Mouse (Mus musculus): ENCODE data around the gene Ptpro. TPM values are rescaled to one million over a fixed set of nuclear protein-coding genes. Genes with fewer than 3 reads are reported as not detected.

The Ptpro gene
- polyA plus RNA-seq, 1 experiment from 2014 or later = 2.3 TPM

DNA sequence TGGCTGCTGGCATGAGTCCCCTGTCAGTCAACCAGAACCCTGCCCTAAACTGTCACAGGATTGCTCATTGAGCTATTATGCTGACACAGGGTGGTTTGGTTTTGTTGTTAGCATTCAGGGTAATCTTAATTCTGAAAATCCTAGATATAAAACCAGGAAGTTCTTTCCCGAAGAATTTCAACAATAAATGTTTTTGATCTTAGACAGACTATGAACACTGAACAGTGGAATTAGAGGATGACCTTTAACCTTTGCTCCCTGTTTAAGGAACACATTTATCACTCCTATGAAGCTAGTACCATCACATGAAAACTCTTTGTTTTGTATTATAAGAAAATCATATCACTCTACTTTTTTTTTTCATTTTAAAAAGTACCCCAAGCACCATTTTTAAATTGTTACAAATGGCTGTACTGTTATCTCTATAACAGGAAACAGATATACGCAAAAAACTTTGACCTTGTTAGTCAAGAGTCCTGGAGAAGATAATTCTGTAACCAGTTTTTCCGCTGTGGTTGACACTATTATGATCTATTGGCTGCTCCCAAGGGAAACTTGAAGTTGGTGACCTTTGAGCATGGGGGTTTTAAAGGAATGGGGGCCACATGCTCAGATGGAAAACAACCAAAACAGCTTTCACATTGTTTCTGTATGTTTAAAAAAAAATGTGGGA, 253.6 kb downstream of the Ptpro start:
- no peak for ATAC-seq (ENCODE audit: borderline replicate concordance, extremely low read depth, low FRiP score, low TSS enrichment)
- H3K4me2 ChIP-seq = no peak overlapping the region
- no peaks in the 10 kb centered on the region for H3K27me3 ChIP-seq
- H3K9ac ChIP-seq = no peak overlapping the region
- 0 out of 2 replicates have a peak, but pooled peaks cover 2% of the 10 kb centered on the region for H3K36me3 ChIP-seq
- WGBS = 54% methylated on average over 3 of the region's 3 CpGs
- H3K27ac ChIP-seq = no peak overlapping the region
- no peaks in the 10 kb centered on the region for H3K4me1 ChIP-seq
- H3K9me3 ChIP-seq = no peaks in the 10 kb centered on the region
- no peak overlapping the region for H3K4me3 ChIP-seq

DNA sequence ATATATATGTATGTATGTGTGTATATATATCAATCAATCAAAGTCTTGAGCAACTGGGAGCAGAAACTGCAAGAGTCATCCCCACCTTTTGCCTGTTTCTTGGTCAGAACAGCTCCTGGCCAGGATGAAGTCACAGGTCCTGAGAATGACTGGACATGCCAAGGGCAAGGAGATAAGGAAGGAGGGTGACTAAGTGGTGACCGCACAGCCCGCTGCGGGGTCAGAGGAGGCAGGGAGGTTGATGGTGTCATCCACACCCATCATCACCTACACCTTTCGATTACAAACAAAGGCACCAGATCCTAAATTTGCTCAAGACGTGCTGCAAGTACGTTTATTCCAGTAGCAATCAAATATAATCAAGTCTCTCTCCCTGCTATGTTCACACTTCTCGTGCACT, 254.4 kb downstream of the Ptpro start:
- WGBS = 81% methylated on average over 7 of the region's 7 CpGs
- Histone ChIP-seq H3K4me2 (no peak overlapping the region), H3K4me3 (no peak overlapping the region), H3K9me3 (no peaks in the 10 kb centered on the region), H3K36me3 (0 out of 2 replicates have a peak, but pooled peaks cover 2% of the 10 kb centered on the region), H3K9ac (no peak overlapping the region), H3K27me3 (no peaks in the 10 kb centered on the region), H3K27ac (no peak overlapping the region), H3K4me1 (no peaks in the 10 kb centered on the region)
- ATAC-seq (ENCODE audit: borderline replicate concordance, extremely low read depth, low FRiP score, low TSS enrichment) = no peak

DNA sequence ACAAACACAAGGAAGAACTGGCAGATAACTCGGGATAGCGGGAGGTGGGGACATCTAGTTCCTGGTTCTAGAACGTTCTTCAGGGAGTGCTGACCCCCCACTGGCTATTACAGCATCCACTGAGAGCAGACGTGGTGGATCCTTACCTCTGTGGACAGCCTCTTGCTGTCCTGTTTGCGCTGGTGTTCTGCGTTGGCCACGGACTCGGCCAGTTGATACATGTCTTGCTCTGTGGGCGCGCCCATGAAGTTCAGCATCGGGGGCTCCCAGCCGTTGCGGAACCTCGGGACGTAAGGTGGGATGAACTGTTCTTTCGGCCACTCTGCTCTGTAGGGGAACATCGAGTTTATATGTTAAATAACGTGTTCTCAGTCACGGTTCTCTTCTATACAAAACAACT, 256.8 kb downstream of the Ptpro start:
- H3K9me3 ChIP-seq = no peaks in the 10 kb centered on the region
- H3K27me3 ChIP-seq = no peaks in the 10 kb centered on the region
- H3K27ac ChIP-seq = no peak overlapping the region
- peaks cover 2% of the 10 kb centered on the region; the same call in 1 of the 2 replicates for H3K36me3 ChIP-seq
- ATAC-seq (ENCODE audit: borderline replicate concordance, extremely low read depth, low FRiP score, low TSS enrichment) = no peak
- H3K4me1 ChIP-seq = no peaks in the 10 kb centered on the region
- H3K4me3 ChIP-seq = no peak overlapping the region
- no peak overlapping the region for H3K4me2 ChIP-seq
- no peak overlapping the region for H3K9ac ChIP-seq
- 93% methylated on average over 19 of the region's 19 CpGs for WGBS

DNA sequence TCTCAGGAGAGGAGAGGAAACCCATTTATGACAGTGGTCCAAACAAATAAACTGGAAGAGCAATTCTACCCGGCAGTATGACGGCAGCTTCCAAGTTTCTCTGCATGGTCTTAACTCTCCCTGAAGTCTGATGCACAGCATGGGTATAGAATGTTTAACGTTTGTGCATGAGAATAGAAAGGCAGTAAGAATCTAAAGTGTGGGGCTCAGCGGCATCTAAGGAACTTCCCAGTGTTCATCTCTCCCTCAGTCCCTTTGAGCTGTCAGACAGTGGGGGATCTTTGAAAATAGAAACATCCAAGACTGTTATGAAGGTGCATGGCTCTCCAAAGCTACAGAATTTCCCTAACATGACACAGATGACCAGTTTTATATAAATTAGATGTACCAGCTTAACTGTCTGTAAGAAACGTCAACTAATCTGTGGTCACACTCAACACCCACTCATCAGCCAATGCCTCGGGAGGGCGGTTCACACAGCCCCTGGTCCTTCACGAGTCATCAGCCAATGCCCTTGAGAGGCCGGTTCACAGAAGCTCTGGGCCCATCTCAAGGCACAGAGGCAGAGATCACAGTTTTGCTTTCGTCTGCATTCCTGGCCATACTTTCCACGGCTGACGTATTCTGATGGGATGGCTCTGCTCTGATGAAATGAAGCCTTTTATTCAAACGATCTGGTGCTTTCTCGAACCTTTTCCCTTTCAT, 257.4 kb downstream of the Ptpro start:
- H3K4me1 ChIP-seq = no peaks in the 10 kb centered on the region
- no peak overlapping the region for H3K4me3 ChIP-seq
- no peaks in the 10 kb centered on the region for H3K9me3 ChIP-seq
- H3K9ac ChIP-seq = no peak overlapping the region
- no peak overlapping the region for H3K4me2 ChIP-seq
- WGBS = 74% methylated on average over 14 of the region's 14 CpGs
- no peak for ATAC-seq (ENCODE audit: borderline replicate concordance, extremely low read depth, low FRiP score, low TSS enrichment)
- H3K36me3 ChIP-seq = peaks cover 2% of the 10 kb centered on the region; the same call in 1 of the 2 replicates
- H3K27me3 ChIP-seq = no peaks in the 10 kb centered on the region
- H3K27ac ChIP-seq = no peak overlapping the region

DNA sequence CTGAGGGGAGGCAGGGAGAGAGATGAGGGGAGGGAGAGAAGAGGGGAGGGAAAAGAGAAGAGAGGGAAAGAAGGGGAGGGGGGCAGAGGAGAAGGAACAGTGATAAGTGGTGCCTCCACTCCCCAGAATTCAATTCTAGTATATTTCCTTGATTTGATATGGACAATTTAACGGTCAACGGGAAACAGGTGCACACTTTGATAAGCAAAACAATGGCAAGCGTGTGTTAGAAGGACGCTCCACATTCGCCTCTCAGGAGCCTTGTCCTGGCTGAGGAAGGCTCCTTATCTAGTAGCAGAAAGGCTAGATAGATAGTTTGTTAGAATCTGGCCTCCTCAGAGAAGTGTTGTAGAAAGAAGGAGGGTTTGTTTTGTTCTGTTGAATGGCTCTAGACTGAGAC, 260.6 kb downstream of the Ptpro start:
- no peaks in the 10 kb centered on the region; the same call in 1 of the 2 replicates for H3K36me3 ChIP-seq
- H3K4me1 ChIP-seq = no peaks in the 10 kb centered on the region
- WGBS = 59% methylated on average over 5 of the region's 5 CpGs
- H3K27ac ChIP-seq = no peak overlapping the region
- ATAC-seq (ENCODE audit: borderline replicate concordance, extremely low read depth, low FRiP score, low TSS enrichment) = no peak
- no peaks in the 10 kb centered on the region for H3K9me3 ChIP-seq
- H3K9ac ChIP-seq = no peak overlapping the region
- no peak overlapping the region for H3K4me2 ChIP-seq
- H3K27me3 ChIP-seq = no peaks in the 10 kb centered on the region
- no peak overlapping the region for H3K4me3 ChIP-seq

Other genes with a start within 250 kb of the Ptpro start
- gene Rerg, start 81.8 kb upstream of the Ptpro start, polyA plus RNA-seq (2015; fragmentation: Nextera tagmentation; extraction: Ambion mirVana) = 20.2 and 21.1 TPM in 2 replicates

Data from lung, embryonic 15.5 days (tissue).